28 mouse cellular contexts compared by ENCODE assay signal in genomic region chr17:11637642-11638041, GRCm38 (mm10).
DNase-seq lines count a peak whose midpoint lies in the region; ATAC-seq and TF ChIP-seq lines count a peak whose summit lies in the region.
"Had no signal": no experiment of that assay in that cellular context is flagged by ENCODE, and none has a peak within 500 bp of the region (broad histone marks: within the 10 kb centered on the region; RNA-seq: fewer than 3 reads in every experiment).

No protein-coding gene starts in this region.

- H3K36me3 ChIP-seq in heart, embryonic 12.5 days = no peaks in the 10 kb centered on the region
- H3K36me3 ChIP-seq: embryonic facial prominence, embryonic 10.5 days; embryonic facial prominence, embryonic 13.5 days; forebrain, embryonic 12.5 days; forebrain, embryonic 15.5 days; G1E; heart, embryonic 13.5 days had no signal

- no peak overlapping the region for H3K4me2 ChIP-seq in heart, embryonic 12.5 days
- H3K4me2 ChIP-seq: embryonic facial prominence, embryonic 13.5 days; forebrain, embryonic 12.5 days; forebrain, embryonic 15.5 days; heart, embryonic 13.5 days; hindbrain, embryonic 14.5 days had no signal

- H3K27ac ChIP-seq in heart, embryonic 12.5 days (ENCODE audit: poor library complexity, severe bottlenecking) = no peak overlapping the region
- H3K27ac ChIP-seq: embryonic facial prominence, embryonic 10.5 days; embryonic facial prominence, embryonic 13.5 days; forebrain, embryonic 12.5 days; forebrain, embryonic 15.5 days; heart, embryonic 13.5 days; hindbrain, embryonic 14.5 days; hindbrain, postnatal 0 days had no signal

- peak; percentile 50 for DNase-seq in heart, adult 11 months
- peak; percentile 28 for DNase-seq in lung, postnatal 36 days
- no peak for DNase-seq in lung, adult 2 months
- DNase-seq in right cerebral cortex, postnatal 14 days = no peak
- no peak for DNase-seq in adrenal gland, adult 18-20 months (ENCODE audit: low spot score in 2 of 2)
- DNase-seq: adrenal gland, adult 8-10 months; adrenal gland, postnatal 25 days; cerebellum, adult 11-12 months; cerebellum, adult 8-10 months; cerebellum, postnatal 36 days; embryo, embryonic 11 days; gastrocnemius, postnatal 10 days; gastrocnemius, postnatal 36 days; heart, adult 18-20 months; heart, postnatal 14 days; heart, postnatal 4 days had no signal

- H3K4me1 ChIP-seq in heart, embryonic 12.5 days (replicated peaks) = no peaks in the 10 kb centered on the region
- H3K4me1 ChIP-seq in lung, adult 2 months (ENCODE audit: control insufficient read depth, insufficient read depth, low read length) = no peaks in the 10 kb centered on the region; the same call in 1 of the 2 replicates
- H3K4me1 ChIP-seq: embryonic facial prominence, embryonic 10.5 days; embryonic facial prominence, embryonic 13.5 days; heart, embryonic 13.5 days had no signal

- no peak overlapping the region for H3K9ac ChIP-seq in heart, embryonic 12.5 days
- H3K9ac ChIP-seq: embryonic facial prominence, embryonic 13.5 days; forebrain, embryonic 12.5 days; forebrain, embryonic 15.5 days; heart, embryonic 13.5 days; hindbrain, embryonic 14.5 days had no signal

- no peak overlapping the region for H3K4me3 ChIP-seq in heart, embryonic 12.5 days
- no peak overlapping the region for H3K4me3 ChIP-seq in lung, adult 2 months (replicated peaks; ENCODE audit: extremely low read depth, low read depth, low read length)
- H3K4me3 ChIP-seq: embryonic facial prominence, embryonic 10.5 days; embryonic facial prominence, embryonic 13.5 days; erythroblast, embryonic 14.5 days; forebrain, embryonic 12.5 days; forebrain, embryonic 15.5 days; heart, embryonic 13.5 days had no signal

- TF ChIP-seq POLR2A in lung, adult 2 months (IDR thresholded peaks at IDR 0.05; ENCODE audit: borderline replicate concordance, extremely low read depth, low read depth, low read length) = no peak

- ATAC-seq in heart, embryonic 12.5 days (ENCODE audit: insufficient number of reproducible peaks, low FRiP score) = no peak
- peak; percentile 78 for ATAC-seq in megakaryocyte, adult 5-6 weeks (ENCODE audit: poor library complexity, severe bottlenecking)
- ATAC-seq: forebrain, embryonic 15.5 days; hindbrain, postnatal 0 days; Patski had no signal

- H3K9me3 ChIP-seq in heart, embryonic 12.5 days (replicated peaks) = no peaks in the 10 kb centered on the region
- H3K9me3 ChIP-seq: embryonic facial prominence, embryonic 10.5 days; embryonic facial prominence, embryonic 13.5 days; forebrain, embryonic 12.5 days; forebrain, embryonic 15.5 days; G1E had no signal

- WGBS in heart, embryonic 12.5 days = 74% methylated on average over 10 of the region's 10 CpGs
- WGBS in lung, adult 2 months = 59% methylated on average over 10 of the region's 10 CpGs

- TF ChIP-seq CTCF in lung, adult 2 months (IDR thresholded peaks at IDR 0.05; ENCODE audit: insufficient read depth, low read length) = no peak

- H3K27me3 ChIP-seq in heart, embryonic 12.5 days (replicated peaks) = no peaks in the 10 kb centered on the region
- H3K27me3 ChIP-seq: embryonic facial prominence, embryonic 13.5 days; forebrain, embryonic 12.5 days; forebrain, embryonic 15.5 days; heart, embryonic 13.5 days; Patski had no signal

Comparison
In these comparisons a context has a peak if more than half of its experiments do, and no peak if none do; other contexts are left out.
1. DNase-seq: peak in heart, adult 11 months (single experiment) and lung, postnatal 36 days (single experiment); none in lung, adult 2 months (single experiment), right cerebral cortex, postnatal 14 days (single experiment) and adrenal gland, adult 18-20 months (0 of 2).